Mouse (Mus musculus): ENCODE results near the gene Mgat3.

Gene Mgat3

DNA sequence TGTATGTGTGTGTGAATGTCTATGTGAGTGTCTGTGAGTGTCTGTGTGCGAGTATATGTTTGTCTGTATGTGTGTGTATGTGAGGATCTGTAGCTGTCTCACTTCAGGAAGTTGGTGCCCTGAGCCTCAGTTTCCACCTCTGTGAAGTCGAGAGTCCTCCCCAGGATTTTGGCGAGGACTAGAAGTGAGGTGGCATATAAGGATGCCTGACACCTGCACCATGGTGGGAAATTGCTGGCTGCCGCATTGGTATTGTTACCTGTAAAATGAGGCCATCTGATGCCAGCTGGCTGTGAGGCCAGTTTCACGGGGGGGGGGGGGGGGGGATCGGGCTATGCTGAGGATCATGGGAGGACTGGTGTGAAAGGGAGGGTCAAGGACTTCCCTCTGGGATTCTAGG is 2.2 kb downstream of the Mgat3 start:
- DNase-seq (ENCODE audit: low spot score): no peak

DNA sequence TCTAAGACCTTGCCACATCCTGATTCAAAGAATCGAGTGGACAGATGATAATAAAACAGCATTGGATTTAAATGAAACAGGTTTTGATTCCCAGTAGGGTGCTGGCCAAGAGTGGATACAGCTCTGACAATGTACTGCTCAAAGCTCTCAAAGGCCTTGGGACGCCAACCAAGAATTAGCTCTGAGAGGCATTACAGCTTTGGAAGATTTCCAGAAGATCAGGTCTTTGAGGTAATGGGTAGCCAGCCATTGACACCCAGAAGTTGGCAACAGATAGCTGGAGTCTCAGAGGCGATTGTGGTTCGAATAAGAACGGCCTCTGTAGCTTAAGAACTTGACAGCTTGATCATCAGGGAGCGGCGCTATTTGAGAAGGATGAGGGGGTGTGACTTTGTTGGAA is 8.0 kb downstream of the Mgat3 start:
- no peak for DNase-seq (ENCODE audit: low spot score)

DNA sequence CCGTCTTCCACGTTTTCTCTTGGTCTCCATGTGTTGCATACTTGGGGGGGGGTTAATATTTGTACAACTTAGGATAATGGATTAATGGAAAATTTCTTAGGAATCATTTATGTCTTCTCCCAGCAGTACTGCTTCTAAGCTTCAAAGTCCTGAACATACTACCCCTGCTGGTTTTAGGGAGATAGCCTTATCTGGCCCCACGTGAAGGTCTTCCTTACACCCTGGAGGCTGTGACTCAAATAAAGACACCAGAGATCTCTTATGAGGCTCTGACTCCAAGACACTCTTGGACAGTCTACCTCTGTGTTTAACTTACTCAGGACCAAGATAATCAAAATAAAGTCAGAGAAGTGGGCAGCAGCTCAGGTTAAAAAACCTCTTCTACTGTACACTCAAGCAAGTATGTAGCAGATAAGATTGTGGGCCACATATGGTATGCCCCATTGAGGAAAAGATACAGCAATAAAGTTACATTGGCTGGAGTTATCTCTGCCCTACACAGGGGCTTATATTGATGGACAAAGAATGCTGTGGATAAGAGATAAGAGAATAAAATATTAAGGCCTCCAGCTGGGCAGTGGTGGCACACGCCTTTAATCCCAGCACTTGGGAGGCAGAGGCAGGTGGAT is 8.7 kb downstream of the Mgat3 start:
- no peak for DNase-seq (ENCODE audit: low spot score)

DNA sequence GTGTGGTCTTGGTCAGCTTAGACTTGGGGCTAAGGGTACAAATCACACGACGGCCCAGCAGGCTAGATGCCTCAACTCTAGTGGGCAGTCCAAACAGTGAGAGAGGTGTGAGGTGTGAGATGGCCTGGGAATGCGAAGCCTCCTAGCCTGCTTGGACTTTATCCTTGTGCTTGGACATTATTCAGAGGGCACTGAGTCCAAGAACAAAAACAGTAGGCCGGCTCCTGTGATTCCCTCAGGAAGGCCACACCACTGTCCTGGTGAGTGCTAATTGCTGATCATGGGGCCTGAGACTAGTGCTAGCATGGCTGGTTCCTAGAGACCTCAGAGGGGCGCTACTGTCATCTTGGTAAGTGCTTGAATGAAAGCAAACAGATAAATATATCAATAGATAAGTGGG is 15.4 kb downstream of the Mgat3 start:
- DNase-seq (ENCODE audit: low spot score): no peak

DNA sequence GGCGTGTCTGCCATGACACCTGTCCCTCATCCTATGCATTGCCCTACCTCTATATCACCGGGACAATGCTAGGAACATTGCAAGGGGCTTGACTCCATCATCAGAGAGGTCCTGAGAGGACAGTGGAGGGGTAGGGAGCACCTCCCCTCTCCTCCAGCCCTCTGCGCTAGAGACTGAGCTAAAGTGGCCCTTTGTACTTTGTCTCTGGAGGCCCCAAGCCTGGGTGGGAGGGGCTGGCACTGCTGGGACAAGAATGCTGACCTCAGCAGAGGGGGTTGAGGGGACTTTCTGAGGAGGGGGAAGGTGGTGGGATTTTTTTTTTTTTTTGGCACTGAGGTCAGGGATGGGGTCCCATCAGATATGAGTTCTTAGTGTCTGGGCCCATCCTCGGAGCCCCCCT is 16.6 kb downstream of the Mgat3 start:
- DNase-seq (ENCODE audit: low spot score): no peak

DNA sequence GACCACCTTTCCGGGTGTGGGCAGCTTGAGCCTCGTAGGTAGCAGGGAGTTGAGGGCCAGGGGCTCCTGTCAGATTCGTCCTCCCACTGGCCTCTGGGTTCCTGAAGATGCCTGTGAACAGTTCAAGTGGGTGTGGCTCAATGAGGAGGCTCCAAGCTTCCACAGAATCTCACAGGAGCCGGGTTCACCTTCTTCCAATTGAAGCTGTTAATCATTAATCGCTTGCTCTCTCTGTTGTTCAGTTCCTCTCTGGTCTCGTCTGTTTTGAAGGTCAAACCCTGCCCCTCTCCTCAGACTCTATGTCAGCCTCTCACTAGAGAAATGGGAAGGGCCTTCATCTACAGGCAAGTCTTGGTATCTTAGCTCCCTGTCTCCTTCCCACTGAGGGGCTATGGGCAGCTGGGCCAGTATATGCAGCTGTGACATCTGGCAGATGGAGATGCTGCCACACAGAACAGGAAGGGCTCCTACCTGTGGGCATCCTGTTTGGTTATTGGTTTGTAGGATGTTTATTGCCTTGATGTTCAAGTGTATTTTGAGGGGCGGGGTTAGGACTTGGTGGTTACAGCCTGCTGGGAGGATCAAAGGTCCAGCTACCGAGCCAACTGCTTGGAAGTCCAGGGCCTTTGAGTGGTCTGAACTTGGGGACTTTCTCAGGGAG is 18.2 kb downstream of the Mgat3 start:
- DNase-seq (ENCODE audit: low spot score): no peak

DNA sequence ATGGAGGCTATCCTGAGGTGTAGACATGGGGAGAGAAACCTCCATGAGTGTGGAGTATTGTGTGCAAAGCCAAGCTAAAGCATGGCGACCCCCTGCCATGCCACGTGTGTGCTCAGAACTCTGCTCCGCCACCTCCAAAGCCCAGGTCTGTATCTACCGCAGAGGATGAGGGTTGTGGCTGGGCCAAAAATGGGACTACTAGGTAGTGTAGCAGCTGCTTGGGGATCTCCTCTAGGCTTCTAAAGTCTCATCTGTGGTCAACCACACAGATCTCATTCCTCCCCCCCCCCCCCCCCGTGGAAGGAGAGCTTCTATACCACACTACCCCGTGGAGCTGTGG is 18.7 kb downstream of the Mgat3 start:
- no peak for DNase-seq (ENCODE audit: low spot score)

DNA sequence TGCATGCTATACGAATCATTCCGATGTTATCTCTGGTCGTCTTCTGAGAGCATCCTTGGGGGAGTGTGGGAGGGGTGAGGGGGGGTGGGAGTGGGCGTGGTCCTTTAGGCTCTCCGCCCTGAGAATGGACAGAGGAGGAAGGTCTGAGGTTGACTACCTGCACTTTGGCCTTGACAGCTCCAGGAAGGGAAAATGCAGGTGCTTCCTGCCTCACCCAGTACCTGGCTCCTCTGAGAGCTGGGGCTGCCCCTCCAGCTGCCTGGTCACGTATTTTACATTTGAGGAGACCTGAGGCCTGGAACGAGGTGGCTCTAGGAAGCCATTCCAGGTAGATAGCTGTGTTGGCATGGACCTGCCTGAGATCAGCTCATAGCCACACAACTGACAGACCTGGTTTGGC is 19.3 kb downstream of the Mgat3 start:
- DNase-seq (ENCODE audit: low spot score): no peak

DNA sequence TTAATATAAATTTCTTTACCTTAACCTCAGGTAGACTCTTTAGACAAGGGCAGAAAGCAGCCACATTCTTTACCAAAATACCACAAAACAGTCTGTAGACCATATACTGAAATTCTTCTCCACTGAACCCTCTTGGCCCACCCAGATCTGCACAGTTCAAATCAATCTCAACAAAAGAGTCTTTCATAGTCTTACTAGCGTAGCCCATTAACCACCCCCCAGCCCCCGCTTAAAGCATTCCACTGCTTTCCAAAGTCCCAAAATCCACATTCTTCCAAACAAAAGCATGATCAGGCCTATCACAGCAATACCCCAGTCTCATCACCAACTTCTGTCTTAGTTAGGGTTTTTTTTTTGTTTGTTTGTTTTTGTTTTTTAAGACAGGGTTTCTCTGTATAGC is 26.0 kb downstream of the Mgat3 start:
- DNase-seq (ENCODE audit: low spot score): no peak

DNA sequence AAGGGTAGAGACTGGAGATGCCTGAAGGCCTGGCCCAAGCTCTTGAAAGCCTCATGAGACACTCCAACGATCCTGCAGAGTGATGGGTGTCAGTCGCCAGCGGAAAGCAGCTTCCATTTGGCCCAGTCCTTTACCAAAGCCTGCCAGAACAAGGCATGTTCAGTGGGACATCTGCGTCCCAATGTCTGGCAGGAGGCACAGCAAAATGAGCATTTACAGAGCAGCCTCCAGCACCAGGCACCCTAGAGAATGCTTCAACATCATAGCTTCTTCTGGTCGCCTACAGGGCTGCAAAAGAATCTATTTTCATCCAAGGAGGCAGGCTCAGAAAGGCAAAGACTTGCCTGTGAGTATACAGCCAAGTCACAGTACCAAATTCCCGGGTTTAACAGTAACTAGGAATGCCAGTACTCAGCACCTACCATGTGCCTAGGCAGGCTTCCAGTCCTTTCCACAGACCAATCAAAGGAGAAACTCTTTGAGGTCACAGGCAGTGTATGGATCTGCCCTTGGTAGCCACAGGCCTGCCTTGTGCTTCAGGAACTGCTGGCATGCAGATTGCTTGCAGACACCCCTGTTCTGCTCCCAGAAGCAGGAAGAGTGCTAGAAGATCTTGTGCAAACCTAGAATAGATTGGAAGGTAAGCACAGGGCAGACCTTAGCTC is 28.7 kb downstream of the Mgat3 start:
- DNase-seq (ENCODE audit: low spot score): peak; percentile 14

DNA sequence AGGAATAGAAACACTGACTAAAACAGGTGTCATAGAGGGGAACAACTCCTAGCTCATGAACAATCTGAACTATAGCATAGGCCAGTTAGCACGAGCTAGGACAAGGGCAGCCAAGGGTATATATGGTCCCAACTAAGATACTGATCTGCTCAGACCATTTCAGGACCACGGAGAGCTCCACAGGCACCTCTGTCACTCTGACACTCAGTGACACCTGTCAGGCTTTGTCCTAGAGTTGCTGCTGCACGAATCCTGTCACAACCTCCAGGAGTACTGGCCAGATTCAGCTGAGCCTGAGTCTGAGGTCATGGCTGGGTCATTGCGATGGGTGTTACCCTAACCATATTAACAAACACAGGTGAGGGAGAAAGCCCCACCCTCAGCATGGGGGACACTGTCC is 29.9 kb downstream of the Mgat3 start:
- DNase-seq (ENCODE audit: low spot score): peak; percentile 10

DNA sequence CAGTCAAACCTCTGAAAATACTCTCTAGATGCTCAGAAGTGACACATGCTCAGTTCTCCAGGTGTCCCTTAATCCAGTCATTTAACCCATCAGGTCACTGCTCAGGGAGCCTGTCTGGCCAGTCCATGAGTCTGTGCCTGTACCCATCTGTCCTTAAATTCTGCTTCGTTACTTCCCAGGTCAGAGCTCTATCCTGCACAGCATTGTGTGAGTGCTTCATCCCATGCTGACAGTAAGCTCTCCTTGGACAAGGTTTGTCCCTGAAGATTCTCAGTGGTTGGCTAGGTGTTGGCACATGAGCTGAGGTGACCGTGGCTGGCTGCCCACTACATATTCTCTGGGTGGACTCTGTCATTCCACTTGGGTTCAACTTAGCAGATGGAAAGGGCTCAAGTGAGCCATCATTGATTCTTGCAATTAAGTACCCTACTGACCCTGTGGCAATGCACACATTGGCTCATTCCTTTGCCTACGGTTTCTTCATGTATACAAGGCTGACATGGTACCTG is 32.6 kb downstream of the Mgat3 start:
- no peak for DNase-seq (ENCODE audit: low spot score)

DNA sequence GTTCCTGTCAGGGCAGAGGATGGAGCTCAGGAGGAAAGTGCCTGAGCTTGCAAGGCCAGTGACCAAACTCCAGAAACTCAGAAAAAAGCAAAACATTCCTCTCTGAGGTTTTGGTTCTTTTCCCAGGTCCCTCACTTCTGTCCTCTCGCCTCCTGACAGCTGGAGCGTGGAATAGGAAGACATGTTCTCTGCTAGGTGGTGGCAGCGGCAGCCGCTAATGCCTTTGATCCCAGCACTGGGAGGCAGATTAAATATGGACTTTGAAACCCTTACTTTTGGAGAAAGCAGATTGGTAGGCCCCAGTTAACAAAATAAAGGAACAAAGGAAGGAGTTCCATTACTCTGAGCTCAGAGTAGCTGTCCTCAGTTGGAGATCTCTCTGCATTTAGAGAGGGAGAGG is 34.9 kb downstream of the Mgat3 start:
- DNase-seq (ENCODE audit: low spot score): no peak

DNA sequence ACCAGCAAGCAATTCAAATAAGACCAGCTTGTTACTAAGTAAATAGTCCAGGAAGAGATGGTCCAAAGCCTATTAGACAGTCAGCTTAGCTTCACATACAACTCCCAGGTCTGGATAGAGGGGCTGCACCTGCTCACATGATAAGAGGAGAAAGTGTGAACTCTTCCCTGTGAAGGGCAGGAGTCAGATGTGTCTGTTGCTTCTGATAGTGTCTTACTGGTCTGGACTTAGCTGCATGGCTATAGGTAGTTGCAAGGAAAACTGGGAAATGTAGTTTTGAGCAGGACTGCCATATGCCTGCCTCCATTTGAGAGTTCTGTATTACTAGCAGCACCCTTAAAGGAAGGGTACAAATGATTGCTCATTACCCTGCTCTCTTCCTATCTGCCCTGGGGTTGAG is 40.2 kb downstream of the Mgat3 start:
- no peak for DNase-seq (ENCODE audit: low spot score)

DNA sequence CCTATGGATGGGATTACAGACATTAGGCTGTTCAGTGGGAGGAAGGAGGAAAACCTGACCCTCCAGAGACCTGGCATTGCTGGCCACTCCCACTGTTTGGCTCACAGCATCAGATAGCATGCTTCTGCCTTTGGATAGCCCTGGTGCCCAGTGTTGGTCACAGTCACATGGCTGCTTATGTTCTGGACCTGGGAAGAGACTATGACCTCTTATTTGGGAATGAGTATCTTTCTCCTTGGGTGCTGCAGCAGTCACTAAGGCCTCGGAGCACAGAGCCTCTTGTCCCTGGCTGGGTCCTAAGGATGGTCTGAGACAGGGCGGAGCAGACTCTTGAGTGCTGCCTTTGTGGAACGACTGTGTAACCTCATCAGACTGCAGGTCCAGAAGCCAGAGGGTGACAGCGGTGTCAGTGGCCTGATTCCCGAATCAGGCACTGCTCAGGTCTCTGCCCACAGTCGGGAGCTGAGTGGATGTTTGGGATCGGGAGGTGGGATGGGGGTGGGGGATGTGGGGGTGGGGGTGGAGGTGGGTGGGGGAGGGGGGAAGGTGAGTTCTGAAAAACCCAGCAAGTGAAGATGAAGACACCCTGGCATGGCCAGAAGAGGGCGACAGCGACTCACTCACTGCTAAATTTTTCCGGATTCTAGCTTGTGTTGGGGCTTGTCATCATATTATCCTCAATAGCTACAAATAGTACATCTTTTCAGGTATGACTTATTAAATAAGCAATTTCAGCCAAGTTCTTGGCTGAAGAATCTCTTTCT is 42.4 kb downstream of the Mgat3 start:
- DNase-seq (ENCODE audit: low spot score): no peak

DNA sequence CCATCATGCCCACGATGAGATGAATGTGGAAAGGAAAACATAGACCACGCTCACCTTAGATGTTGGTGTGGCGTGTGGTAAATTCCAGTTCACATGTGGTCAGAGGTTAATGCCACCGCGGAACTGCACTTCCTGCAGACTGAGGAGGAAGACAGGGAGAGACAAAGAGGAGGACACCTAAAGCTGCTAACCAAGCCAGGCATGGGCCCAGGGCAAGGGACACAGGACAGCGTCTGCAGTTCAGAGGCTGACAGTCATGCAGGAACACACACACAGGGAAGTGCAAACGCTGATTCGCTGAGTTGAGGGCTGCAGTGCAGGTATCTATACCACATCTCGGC is 42.9 kb downstream of the Mgat3 start:
- DNase-seq (ENCODE audit: low spot score): no peak

DNA sequence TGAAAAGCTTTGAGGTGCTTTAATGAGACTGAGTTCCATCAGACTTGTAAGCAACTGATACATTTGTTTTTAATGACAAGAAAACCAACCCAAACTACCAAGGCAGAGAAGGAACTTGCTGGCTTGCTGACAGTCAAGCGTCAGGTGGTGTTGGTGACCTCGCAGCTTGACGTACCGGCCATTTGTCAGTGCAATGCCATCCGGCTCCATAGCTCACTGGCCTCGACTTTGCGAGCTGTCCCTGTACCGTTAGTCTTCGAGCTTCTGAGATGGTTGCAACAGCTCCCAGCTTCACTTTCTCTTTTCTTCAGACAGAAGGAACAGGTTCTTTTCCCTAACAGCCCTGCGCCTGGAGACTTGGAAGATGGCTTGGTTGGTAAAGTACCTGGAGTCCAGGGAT is 44.0 kb downstream of the Mgat3 start:
- no peak for DNase-seq (ENCODE audit: low spot score)

DNA sequence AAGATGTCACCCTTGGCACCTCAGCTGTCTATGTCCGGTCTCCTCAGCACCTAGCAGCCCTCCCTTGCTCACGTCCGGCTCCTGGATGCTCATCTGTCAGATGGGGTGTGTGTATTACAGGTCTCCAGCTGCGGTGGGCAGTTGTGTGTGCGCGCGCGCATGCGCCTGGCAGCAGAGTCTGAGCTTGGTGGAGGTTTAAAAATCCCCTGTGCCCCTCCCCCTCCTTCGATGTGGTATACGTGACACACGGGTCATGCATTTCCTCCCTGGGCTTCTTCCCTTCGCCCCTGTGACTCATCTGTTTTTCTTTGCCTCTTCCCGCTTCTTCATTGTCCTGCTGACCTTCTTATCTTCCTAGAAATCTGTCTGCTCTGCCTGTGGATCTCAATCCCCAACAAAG is 45.7 kb downstream of the Mgat3 start:
- no peak for DNase-seq (ENCODE audit: low spot score)

DNA sequence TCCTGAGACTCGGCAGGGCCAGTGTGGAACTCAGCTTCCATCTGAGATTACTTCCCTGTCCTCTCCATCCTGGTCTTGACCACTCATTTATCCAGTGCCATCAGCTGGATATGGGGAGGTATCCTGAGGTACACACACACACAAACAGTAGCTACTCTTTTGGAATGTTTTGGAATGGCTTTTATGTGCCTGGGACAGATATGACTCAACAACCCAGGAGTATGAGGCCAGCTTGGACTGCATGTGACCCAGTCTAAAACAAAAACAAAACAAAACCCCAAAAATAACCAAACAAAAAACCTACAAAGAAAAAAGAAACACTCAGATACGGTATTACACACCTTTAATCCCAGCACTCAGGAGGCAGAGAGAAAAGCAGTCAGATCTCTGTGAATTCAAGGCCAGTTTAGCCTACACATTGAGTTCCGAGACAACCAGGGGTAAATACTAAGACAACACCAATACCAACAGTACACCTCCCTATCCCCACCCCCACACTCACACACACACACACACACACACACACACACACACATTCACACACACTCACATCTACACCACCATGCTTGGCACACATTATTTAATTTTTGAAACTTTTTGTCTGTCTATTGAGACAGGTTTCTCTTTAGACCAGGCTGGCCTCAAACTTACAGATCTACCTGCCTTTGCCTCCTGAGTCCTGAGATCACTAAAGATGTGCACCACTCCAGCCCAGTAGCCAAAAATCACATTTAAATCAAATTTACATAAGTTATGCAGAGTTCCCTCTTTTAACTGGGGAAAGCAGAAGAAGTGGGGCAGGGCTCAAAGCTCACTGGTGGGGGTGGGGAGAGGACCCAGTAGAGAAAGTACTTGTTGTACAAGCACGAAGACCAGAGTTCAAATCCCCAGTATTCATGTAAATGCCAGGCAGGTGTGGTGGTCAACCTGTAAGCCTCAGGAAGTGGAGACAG is 46.5 kb downstream of the Mgat3 start:
- no peak for DNase-seq (ENCODE audit: low spot score)

DNA sequence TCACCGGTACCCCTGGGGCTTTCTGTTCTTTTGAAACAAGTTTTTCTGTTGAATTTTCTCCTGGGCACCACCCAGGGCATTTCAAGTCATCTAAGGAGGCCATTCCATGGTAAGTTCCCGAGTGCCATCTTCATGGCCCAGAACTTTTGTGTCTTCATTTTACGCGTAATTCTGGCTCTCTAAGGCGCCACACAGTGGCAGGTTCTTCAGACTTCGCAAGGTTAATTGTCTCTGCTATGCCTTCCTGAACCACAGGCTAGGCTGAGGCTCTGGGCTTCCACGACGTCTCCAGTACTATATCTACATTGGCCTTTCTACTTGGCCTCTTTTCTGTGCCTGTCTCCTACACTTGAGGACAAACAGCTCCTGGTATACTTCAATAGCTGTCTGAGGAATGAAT is 47.5 kb downstream of the Mgat3 start:
- no peak for DNase-seq (ENCODE audit: low spot score)

DNA sequence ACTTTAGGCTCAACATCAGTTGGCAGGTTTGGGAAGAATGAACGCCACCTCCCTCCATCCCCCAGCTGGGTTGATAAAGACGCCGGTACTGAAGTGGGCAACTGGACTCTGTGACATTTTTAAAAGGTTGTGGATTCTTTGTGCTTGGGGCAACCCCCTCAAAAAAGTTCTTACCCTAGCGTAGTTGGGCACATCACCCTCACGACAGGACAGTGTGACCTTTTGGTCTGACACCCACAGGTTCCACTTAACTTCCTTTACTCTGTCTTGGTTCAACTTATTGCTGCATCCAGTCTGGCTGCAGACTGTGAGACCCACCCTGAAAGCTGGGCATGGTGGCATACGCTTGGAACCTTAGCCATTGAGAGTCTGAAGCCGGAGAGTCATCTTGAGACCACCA is 50.2 kb downstream of the Mgat3 start:
- no peak for DNase-seq (ENCODE audit: low spot score)

DNA sequence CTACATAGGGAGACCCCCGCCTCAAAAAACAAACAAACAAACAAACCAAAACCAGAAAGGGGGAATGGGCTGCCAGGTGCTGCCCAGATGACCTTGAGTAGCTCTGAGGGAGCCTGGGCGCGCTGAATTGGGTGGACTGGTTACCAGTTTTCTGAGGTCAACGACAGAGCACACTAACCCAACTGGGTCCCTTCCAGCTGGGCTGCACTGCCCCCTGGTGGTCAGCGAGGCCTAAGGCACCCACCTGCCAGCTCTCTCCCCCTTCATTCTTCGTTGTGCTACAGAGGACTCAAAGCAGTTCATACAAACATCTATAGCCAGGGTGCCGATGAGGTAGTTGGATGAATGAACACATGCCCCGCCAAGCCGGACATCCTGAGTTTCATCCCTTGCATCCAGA is 51.7 kb downstream of the Mgat3 start:
- peak; percentile 76 for DNase-seq (ENCODE audit: low spot score)
